Mouse (Mus musculus) brain, embryonic 14.5 days (tissue): Measurements from ENCODE around the gene Sorbs1.

Experiments
- CTCF ChIP-seq: fragments of 200-500 bp; IDR thresholded peaks from 2 replicates; pipeline ENCODE4 v1.5.1; 2012; ENCODE audit warnings: inconsistent platforms, mild to moderate bottlenecking, moderate library complexity, borderline replicate concordance; ENCODE audit not compliant: insufficient read depth, insufficient read length; ENCODE audit errors: extremely low read depth
- POLR2A ChIP-seq: fragments of 200-500 bp; IDR thresholded peaks from 2 replicates; pipeline ENCODE4 v1.6.1; 2012; ENCODE audit warnings: mild to moderate bottlenecking, inconsistent platforms, borderline replicate concordance; ENCODE audit not compliant: poor library complexity, insufficient read depth, insufficient read length, severe bottlenecking; ENCODE audit errors: extremely low read depth

- TF ChIP-seq CTCF: no peak
- no peak for TF ChIP-seq POLR2A
Measured at GRCm38 (mm10) chr19:40341141-40341540, 172.4 kb downstream of the Sorbs1 start.
